Mouse (Mus musculus) cerebellum, postnatal 25 days (tissue): ENCODE data around the gene 1110004F10Rik.
"Not testable (repeated sequence)": the region's sequence is repeated elsewhere in the genome, so short reads cannot be mapped to it uniquely, and the experiment has no call there.

Experiments used
- DNase-seq, 2 experiments: peaks; one replicate each; pipeline ENCODE4 v3.0.0; 2021; ENCODE audit warnings: mixed read lengths in 2 of 2

The 1110004F10Rik gene

DNA sequence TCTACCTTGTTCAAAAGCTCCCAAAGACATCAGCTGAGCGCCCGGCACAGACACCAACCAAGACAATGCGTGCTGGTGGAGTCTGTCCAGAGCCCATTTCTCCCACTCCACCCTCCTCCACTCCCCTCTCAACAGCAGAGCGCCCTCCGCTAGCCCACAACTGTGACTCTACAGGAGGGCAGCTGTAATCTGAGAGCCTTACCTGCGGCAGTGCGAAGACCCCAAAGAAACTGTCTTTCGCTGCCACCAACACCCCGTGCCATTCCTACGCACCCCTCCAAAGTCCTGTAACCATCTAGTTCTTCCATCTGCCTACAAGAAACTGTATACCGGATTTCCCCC is at the start of gene 1110004F10Rik:
Gene 1110004F10Rik (plus strand): TSS at position 202 of the 342 bp plus-strand sequence.
- DNase-seq, result peak in 1 of 2 experiments; percentile 5

DNA sequence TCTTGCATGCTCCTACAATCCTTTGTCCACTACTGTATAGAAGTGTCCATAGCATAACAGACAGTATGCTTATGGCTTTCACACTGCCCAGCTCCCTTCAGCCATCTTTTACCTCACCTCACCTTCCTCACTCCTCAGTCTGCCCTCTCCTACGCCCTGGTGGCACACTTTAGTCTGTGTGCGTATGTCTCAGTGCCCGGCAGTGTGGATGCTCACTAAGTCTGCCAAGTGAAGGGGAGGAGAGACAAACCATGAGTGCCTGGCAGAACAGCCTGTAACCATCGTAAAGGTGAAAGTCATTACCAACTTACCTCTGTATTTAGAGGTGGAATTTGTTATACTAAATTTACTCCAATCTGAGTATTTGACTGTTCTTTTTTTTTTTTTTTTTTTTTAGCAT is 36.5 kb upstream of the 1110004F10Rik start:
- DNase-seq, result no peak

DNA sequence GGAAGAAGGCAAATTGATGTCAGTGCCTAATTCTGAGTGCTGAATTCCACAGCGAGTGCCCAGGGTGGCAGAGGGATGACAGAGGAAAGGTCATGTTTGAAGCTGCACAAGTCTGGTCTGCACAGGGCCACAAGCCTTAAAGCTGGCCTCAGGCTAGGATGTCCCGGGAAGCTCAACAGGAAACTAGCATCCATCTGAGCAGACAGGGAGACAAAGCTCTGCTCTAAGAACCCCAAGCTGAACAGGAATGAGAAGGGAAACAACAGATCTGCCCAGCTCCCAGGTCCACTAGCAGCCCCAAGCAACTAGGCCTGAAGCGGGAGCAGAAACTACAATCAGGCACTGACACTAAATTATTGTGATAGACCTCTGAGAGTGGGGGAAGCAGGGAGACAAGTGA is 9.2 kb upstream of the 1110004F10Rik start:
- no peak for DNase-seq

DNA sequence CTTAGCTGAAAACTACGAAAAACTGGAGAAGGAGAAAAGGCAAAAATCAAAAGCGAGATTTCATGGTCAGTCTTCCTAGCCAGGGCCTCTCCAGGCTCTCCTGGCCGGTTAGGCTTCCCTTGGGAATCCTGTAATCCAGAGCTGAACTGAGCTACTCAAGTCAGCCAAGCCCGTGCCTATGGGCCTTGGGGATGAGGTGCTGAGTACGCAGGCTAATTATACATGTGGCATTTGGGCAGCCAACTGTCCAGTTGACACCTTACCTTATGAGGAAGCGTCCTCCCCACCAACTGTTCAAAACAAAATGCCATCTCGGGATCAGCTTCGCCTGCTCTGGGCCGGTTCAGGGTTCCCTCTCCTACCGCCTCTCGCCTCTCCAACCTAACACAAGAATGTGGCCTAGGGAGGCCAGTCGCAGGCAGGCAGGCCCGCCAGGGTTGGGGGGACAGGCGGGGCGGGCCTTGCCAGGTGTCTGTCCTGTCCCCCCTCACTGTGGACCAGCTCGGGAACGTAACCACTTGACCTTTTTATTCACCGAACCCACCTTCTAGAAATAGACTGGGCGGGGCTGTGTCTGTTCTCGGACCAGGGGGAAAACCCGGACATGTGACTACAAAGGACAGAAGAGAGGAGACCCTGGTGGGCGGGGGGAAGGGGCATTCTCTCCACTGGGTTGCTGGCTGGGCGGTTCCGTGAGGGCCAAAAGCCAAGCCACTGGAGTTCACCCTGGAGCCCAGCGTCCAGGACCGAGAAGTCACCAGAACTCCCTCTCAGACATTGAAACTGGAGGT is 8.4 kb upstream of the 1110004F10Rik start:
- peak; percentile 27 for DNase-seq

DNA sequence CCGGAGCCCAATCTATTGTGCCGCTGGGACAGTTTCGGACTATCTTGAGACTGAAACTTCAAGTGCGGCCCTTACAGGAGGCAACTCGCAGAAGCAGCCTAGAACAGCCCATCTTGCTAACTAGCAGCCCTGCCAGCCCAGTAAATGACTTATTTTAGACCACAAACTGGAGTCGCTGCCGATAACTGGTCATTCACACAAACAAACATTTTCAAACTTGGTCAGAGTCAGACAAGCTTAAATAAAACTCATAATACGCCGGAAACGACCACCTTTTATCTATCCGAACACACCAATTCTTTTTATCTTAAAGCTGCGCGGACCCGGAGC is 7.8 kb upstream of the 1110004F10Rik start:
- no peak for DNase-seq

DNA sequence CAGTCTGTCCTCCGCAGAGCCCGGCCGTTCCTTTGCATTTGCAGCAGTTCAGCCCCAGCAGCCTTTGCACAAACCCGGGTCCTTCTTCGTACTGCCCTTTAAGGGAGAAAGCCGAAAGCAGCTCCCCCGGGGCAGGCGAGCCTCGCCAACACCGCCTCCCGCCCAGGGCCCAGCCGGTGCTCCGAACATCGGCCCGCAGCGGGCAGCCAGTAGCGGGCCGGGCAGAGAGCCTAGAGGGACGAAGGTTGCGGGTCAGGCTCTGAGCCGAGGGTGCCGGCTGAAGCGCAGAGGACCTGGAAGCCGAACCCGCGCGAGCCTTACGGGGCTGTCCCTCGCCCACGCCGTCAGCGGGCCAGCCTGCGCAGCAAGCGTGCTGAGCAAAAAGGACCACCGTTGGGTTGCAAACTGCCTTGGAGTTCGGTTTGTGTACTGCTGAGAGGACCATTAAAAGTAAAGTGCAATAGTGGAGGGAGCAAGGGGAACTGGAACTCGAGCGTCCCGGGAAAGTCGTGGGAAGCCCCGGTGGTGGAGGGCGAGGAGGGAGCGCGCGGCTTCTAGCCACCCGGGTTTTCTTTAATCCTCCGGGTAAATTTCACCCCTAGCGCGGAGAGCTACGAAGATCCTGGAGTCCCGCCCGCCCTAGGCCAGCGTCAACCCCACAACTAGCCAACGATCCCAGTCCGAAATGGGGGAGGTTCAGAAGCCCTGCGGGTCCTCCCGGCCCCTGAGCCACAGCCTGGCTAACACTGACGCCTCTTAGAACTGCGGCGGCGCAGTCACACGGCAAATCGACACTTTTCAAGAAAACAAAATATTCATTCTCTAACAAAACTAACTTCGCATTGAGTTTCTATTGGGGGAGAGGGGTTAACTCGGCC is 7.2 kb upstream of the 1110004F10Rik start:
- DNase-seq, result peak; percentile 54 to 64

DNA sequence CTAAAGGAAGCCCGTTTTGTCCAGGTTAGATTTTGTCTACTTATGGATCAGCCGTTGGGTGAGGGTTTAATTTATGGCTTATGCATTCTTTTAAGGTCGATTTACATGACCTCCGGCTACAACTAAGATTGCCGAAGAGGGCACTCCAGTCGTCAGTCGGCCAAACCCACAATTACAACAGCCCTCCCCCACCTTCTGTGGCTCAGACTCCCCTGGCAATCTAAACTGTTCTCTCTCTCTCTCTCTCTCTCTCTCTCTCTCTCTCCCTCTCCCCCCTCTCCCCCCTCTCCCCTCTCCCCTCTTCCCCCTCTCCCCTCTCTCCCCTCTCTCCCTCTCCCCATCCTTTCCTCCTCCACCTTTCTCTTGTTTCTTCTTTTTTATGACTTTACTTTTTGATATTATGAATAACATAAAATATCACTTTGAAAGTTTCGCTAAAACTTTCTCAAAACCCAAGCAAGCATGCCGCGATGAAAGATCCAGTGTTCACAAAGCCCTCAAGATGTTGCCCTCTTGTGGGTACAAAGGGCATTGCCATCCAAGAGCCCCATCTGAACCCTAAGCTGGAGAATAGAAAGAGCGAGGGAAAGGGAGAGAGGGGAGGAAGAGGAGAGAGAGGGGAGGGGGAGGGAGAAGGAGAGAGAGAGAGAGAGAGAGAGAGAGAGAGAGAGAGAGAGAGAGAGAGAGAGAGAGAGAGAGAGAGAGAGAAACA is 6.4 kb upstream of the 1110004F10Rik start:
- peak; percentile 66 to 84 for DNase-seq

DNA sequence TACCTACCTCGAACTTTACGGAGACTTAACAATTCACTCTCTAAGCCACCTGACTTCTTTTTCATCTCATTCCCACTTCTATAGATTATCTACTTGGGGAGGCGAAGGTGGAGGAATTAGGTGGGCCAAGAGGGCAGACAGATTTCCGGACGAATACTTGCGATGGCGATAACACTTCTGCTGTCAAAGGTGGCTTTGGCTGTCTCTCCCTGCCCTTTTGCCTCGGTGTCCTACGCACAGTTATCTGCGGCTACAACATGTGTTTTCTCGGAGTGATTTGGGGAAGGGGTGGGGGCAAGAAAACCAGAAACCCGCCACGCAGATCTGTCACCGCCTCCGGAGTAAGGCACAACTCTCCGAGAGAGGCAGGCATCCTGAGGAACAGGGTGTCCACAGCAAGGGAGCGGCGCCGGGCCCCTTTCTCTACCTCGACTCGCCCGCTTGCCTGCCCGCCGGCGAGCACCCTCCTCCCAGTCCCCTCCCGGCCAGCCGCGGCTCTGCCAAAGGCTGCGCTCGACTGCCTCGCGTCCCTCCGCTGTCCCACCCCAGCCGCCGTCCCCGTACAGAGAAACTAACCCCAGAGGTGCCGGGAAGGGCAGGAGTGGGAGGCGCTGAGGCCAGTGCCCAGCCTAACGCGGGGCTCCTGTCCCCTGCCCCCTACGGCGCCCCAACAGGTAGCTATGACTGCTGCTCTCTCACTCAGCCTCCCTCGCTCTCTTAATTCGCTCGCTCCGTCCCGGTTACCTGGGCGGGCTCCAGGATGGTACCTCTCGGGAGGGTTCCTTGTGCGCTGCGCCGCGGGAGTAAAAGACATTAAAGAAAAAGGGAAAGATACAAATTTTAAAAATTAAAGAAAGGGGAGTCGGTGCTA is 5.6 kb upstream of the 1110004F10Rik start:
- DNase-seq, result peak in 1 of 2 experiments; percentile 53

DNA sequence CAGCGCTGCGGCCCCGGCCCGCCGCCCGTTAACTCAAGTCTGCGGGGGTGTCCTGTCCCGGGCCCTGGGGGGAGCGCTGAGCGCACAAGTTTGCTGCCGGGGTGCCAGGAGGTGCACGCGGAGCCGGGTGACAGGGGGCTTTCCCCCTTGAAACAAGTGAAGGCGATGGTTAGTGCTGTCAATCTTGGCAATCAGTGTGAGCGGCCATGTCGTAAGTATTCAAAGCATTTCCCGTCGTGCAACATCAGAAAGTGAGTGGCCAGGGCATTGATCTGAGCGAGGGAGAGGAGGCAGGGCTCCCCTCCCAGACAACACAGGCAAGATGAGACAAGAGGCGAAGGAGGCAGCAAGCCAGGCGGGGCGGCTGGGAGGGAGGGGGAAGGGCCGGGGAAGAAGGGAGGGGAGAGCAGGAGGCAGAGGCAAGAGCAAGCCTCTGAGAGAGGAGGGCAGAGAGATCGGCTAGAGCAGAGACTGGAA is 4.9 kb upstream of the 1110004F10Rik start:
- DNase-seq, result peak; percentile 35 to 47

DNA sequence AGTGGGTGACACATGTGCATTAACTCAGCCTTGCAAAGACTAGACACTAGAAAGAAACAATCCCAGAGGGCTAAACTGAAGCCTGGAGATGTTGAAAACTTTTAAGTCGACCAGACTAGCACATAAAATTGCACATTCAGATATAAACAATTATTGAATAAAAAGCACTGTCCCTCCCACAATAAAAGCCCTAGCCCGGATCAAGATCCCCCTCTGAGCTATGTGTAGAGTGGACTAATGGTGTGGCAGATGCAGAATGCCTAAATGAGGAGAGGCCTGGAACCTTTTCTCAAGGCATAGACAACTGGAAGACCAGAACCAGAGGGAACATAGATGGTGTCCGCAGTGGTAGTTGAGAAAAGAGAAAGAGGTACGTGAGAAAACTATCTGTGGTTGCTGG is 3.7 kb upstream of the 1110004F10Rik start:
- no peak for DNase-seq

DNA sequence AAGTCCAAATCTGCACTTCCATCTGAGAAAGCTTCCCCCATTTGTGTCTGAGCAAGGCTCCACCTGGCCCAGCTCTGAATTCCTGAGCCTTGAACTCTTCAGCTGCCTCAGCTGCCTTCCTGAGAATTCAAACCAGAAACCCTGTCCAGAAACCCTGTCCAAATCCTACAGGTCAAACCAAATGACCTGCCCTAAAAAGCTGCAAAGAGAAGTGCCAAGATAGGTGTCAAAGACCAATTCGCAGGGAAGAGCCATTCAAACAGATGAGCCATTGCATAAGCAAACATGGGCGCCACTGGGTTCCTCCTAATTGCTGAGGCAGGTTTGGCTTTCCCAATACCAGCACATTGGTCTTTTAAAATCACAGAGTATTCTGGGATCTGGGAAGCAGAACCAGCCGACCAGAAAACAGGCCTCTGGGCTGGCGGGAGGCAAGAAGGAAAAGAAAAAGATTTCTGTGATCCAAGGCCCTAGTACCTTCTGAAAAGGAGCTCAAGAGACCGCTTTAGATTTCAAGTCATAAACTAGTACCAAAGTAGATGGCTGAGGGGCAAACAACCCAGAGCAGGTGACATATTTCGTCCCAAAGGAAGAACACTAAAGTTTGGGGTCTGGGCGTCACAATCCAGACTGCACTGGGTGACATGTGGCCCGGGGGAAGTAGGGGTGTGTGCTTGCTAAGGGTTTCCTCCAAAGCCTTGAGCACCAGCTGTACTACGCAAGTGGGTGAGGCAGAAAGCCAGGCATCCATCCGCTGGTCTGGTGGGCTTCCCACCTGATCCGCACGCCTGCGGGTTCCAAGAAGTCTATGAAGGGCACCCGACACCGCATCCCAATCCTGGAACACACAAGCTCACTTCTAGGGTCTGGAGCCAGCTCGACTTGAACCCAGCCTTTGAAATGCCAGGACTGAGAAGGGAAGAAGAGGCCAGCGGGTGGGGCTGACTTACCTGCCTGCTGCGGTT is 2.3 kb upstream of the 1110004F10Rik start:
- no peak for DNase-seq

DNA sequence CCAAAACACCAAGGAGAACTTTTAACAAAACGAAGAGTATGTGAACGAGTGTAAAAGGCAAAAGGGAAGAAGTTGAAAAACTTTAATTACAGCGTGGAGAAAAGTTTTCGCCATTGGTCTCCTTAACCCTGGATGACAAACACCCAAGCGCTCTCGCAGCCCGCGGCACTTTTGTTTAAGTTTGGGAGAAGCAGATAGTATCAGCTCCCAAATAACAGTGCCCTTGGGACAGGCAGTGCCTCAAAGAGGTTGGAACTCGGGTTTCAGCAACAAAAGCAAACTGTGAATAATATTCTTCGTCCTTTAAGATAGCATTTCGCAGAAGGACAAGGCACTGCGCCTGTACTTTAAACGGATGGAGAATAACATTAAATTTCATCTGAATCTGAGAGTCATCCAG is 1.2 kb upstream of the 1110004F10Rik start:
- DNase-seq, result no peak

DNA sequence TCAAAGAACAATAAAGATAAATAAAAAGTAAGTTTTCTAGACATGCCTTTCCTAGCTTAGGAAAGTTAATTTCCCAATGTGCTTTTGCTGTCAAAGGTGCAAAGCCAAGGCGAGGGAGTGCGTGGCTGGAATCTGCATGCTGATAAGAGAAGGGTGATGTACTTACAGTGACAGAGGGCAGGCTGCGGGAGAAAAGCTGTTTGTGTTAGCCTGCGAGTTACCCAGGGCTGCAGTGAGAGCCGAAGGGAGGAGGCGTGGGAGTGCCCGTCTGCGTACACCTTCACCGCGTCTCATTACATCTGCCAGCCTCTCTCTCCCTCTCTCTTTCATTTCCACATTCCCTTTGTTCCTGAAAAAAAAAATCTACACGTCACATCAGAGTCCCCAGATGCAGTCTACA is 686 bp upstream of the 1110004F10Rik start, which contains the start of gene Sox6:
Gene Sox6 (minus strand): TSS at position 286 of the 400 bp plus-strand sequence.
- DNase-seq, result peak; percentile 9 to 20

DNA sequence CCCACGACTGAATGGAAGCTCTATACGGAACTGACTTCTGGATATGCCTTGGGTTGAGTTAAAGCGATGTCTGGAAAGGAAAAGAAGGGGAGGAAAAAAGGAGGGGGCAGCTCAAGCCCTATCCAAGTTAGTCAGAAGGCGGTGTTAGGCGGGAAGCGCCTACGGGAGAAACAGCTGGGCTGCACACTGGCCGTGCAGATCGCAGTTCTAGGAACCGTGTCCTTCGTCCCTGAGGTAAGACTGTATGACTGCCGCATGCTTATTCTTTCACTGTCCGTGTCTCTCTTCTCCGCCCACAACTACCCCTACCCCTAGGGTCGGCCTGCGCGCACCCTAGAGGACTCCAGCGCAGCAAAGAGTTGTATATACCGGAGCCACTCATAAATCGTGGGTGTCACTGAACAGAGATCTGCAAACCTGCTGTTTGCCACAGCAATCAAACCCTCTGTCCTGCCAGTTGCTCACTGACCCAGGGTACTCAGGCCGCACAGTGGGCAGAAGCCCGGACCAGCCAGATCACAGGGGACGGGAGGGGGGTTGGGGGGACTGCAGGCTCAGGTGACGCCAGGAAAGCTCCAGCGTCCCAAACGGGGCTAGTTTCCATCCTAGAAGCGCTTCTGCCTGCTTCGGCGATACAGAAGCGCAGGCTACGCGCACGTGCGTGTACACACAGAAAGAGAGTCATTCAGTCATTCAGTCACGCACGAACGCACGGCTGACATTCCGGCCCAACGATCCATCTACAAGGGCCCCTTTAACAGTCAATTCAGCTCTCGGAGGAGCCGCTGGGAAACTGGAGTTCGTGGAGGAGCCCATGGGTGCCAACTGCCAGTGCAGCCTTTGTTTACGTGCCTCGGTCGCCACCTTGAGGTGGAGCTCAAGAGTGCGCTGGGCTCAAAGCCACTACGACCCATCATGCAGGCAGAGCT is 605 bp downstream of the 1110004F10Rik start:
- DNase-seq, result peak; percentile 90 to 91

DNA sequence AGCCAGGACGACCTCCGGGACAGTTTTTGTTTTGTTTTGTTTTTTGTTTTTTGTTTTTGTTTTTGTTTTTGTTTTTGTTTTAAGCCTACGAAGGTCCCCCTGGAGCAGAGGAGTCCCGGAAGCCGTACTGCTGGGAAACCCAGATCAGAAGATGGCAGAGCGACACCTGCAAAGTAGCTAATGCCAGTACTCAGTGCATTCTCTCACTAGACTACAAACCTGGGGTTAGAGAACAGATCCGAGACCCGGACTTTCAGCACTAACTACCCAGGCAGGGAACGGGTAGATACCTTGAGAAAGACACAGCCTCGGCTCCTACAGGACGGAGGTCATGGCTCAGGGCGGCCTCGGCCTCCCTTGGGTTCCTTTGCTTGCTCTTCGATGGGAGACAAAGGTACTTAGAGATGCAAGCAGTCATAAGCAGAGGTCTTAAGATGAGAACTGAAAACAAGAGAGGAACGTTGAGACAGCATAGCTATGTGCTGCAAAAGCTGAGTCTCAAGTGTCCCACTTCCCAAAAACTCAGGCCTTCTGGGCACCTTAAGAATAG is 1.3 kb downstream of the 1110004F10Rik start:
- DNase-seq, result no peak

DNA sequence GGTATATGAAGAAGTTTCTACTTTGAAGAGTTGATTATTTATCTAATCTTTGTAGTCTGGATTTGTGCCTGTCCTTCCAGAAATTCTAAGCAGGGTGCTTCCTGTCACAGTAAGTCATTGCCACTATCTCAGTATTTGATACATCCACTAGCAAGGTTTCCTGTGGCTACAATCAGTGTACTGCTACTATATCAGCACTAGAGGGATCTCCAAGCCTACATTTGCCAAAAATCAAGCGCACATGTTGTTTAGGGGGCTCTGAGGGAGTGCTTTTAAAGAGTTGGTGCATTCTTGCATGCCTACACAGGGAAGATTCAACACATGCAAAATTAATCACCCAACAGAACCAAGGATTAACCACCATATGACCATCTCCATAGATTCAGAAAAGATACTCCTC is 21.5 kb downstream of the 1110004F10Rik start:
- no peak for DNase-seq

DNA sequence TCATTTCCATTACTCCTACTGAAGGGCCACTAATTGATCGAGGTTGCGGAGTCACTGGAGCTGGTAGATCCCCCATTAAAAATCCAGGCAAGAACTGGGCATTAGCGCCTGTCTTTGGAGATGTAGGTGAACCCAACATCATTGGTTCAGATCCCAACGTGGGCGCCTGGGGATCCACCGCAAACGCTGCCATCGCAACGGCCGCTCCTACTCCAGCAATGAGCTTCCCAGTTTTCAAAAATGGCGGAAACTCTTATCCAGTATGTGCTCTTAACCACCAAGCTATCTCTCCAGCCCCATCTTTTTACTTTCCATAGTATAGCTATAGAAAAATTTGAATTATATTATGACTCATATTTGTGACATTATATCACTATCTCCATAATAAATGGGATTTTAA is 45.2 kb downstream of the 1110004F10Rik start, which contains the start of gene Gm4353:
Gene Gm4353 (minus strand): TSS at position 270 of the 400 bp plus-strand sequence.
- not testable (repeated sequence) for DNase-seq

DNA sequence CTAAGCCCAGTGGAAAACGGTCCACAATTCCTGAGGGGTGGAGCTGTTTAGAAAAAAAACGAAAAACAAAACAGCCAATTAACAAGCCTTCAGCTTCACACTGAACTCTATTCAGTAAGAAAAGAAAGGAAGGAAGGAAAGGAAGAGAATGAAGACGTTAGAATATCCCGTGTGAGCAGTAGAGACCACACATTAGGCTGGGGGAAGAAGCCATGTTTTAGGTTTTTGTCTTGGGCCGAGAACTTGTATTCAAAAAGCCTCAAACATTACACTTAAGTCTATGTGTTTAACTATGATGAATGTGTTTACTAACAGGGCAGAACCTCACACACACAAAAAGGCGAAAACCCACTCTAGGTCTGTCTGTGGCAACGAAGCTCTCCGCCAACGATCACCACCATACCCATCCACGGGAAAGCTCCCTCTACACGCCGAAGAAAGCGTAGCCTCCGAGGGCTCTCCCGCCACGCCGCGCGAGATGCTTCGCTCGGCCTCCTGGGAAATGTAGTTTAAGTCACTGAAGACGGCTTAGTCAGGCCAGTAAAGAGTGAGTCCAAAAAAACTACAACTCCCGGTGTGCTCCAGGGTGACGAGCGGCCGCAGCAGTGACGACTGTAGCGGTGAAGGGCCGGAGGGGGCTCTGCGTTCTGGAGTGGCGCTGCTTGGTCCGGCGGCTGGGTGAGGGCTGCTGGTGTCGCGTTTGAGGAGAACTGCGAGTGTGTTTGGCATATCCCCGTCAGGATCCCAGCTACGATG is 53.7 kb downstream of the 1110004F10Rik start:
- peak; percentile 95 to 96 for DNase-seq

DNA sequence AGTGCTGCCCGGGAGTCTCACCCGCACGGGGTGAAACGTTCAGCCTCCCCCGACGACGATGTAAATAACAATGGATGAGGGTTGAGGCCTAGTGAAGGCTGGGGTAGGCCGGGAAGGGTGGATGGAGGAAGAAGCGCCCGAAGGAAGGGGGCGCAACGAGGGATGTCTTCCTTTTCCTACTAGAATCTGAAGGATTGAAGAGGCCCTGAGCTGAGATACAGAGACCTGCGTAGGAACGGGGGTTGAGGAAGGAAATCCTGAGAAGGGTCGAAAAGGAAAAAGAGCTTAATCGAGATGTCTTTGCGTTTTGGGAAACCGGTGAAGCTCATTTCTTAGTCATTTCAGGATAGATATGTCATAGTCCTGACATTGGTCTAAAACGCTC is 54.3 kb downstream of the 1110004F10Rik start:
- DNase-seq, result no peak
